8 mouse cellular contexts compared by ENCODE assay signal in genomic region chr8:74993475-74994451, GRCm38 (mm10). TPM values are rescaled to one million over a fixed set of nuclear protein-coding genes. Genes with fewer than 3 reads are reported as not detected.
A peak's percentile ranks its signal among the peaks of the same experiment; 100 is the strongest.
DNase-seq lines count a peak whose midpoint lies in the region; ATAC-seq lines count a peak whose summit lies in the region.

No protein-coding gene starts in this region.

- DNase-seq in Muller cell, postnatal 12 days (ENCODE audit: inconsistent ontology term): peak; percentile 91
- DNase-seq in cerebellum, postnatal 10 days: peak; percentile 90 to 92
- peak; percentile 64 to 85 for DNase-seq in frontal cortex, postnatal 10 days (ENCODE audit: low spot score in 2 of 2)
- DNase-seq in layer of hippocampus, postnatal 14 days (ENCODE audit: low spot score in 2 of 2): peak; percentile 84 to 85
- DNase-seq in lung, postnatal 14 days: peak; percentile 86
- peak; percentile 75 for DNase-seq in retina, adult 2 months (ENCODE audit: low read depth, low spot score)
- DNase-seq in thymus, postnatal 36 days: peak; percentile 83 to 86

- peak overlapping the region; percentile 63 for H3K4me2 ChIP-seq in hindbrain, embryonic 12.5 days (replicated peaks)

- H3K4me1 ChIP-seq in hindbrain, embryonic 12.5 days: peaks cover 6% of the 10 kb centered on the region

- peaks cover 3% of the 10 kb centered on the region; the same call in 1 of the 2 replicates for H3K36me3 ChIP-seq in hindbrain, embryonic 12.5 days

- H3K4me3 ChIP-seq in hindbrain, embryonic 12.5 days: peak overlapping the region; percentile 77

- 0 out of 2 replicates have a peak, but pooled peaks cover 3% of the 10 kb centered on the region for H3K27me3 ChIP-seq in hindbrain, embryonic 12.5 days

- peak overlapping the region; percentile 99 for H3K9ac ChIP-seq in hindbrain, embryonic 12.5 days

- H3K9me3 ChIP-seq in hindbrain, embryonic 12.5 days (replicated peaks): no peaks in the 10 kb centered on the region

- ATAC-seq in hindbrain, embryonic 12.5 days (ENCODE audit: low FRiP score): peak; percentile 94

- under 1% methylated on average over 87 of the region's 111 CpGs for WGBS in hindbrain, embryonic 12.5 days

- H3K27ac ChIP-seq in hindbrain, embryonic 12.5 days: peak overlapping the region; percentile 95

RNA-seq across cellular contexts. Expression of gene Hmgxb4, which starts 0.6 kb away (rescaled TPM):
- 38.1 and 41.3 TPM in 2 replicates for polyA plus RNA-seq in hindbrain, embryonic 12.5 days (2016; fragmentation: Nextera tagmentation; extraction: Ambion mirVana)
- 10 to 100 TPM; 26.4 to 27.9 TPM for total RNA-seq in layer of hippocampus, postnatal 14 days (2021)

RNA-seq across cellular contexts. Expression of gene Tom1, which starts 39.7 kb away (rescaled TPM):
- polyA plus RNA-seq in hindbrain, embryonic 12.5 days (2016; fragmentation: Nextera tagmentation; extraction: Ambion mirVana): 28.1 and 28.8 TPM in 2 replicates
- total RNA-seq in layer of hippocampus, postnatal 14 days (2021): 10 to 100 TPM; 33.3 to 35.6 TPM

Comparison
In these comparisons a context has a peak if more than half of its experiments do, and no peak if none do; other contexts are left out.
1. Peak in every context shown above with its lines: DNase-seq, ATAC-seq, H3K4me3 ChIP-seq and H3K27ac ChIP-seq.